Mouse (Mus musculus) heart, adult 2 months (tissue): ENCODE results near the gene Cops7a. TPM values are rescaled to one million over a fixed set of nuclear protein-coding genes. Genes with fewer than 3 reads are reported as not detected.

Experiments used
- DNase-seq, 2 experiments: peaks; one replicate each; pipeline ENCODE4 v3.0.0; 2021
- H3K27ac ChIP-seq: fragments of 200-600 bp; 2 replicates; pipeline ENCODE4 v1.8.1; 2022
- H3K27me3 ChIP-seq: fragments of 200-500 bp; 2 replicates; pipeline ENCODE4 v1.6.1; 2012; ENCODE audit warnings: mild to moderate bottlenecking, low read length, inconsistent platforms, mixed read lengths; ENCODE audit not compliant: control insufficient read depth, insufficient read depth
- H3K36me3 ChIP-seq: fragments of 200-500 bp; 2 replicates; pipeline ENCODE4 v1.6.1; 2012; ENCODE audit warnings: low read length, inconsistent platforms; ENCODE audit not compliant: control insufficient read depth, insufficient read depth
- H3K4me1 ChIP-seq: fragments of 200-500 bp; 2 replicates; pipeline ENCODE4 v1.6.1; 2011; ENCODE audit warnings: low read length; ENCODE audit not compliant: control insufficient read depth, insufficient read depth
- H3K4me3 ChIP-seq: fragments of 200-600 bp; 2 replicates; pipeline ENCODE4 v1.8.1; 2022
- H3K79me2 ChIP-seq: fragments of 200-500 bp; replicated peaks from 2 replicates; pipeline ENCODE4 v1.6.1; 2012; ENCODE audit warnings: mild to moderate bottlenecking, inconsistent platforms, low read length, moderate library complexity, mixed read lengths; ENCODE audit not compliant: control insufficient read depth, insufficient read depth
- H3K9ac ChIP-seq: fragments of 200-500 bp; 2 replicates; pipeline ENCODE4 v1.6.1; 2012; ENCODE audit warnings: low read depth, mild to moderate bottlenecking, control low read depth, inconsistent platforms, low read length, mixed read lengths
- CTCF ChIP-seq: fragments of 200-600 bp; IDR thresholded peaks from 2 replicates; pipeline ENCODE4 v1.8.1; 2022; ENCODE audit warnings: antibody characterized with exemption, mild to moderate bottlenecking, moderate library complexity
- EP300 ChIP-seq: fragments of 200-500 bp; IDR thresholded peaks from 2 replicates; pipeline ENCODE4 v1.6.1; 2011; ENCODE audit warnings: low read depth, low read length, control low read depth; ENCODE audit not compliant: insufficient read depth
- POLR2A ChIP-seq: fragments of 200-500 bp; IDR thresholded peaks from 2 replicates; pipeline ENCODE4 v1.6.1; 2011; ENCODE audit warnings: mild to moderate bottlenecking, low read depth, low read length, control low read depth; ENCODE audit not compliant: insufficient read depth
- WGBS: fragments of 180-500 bp; shearing (Covaris S2); methylation state at CpG from one replicate; pipeline ENCODE4 v1.1.7; 2018; 5-methylcytosine and 5-hydroxymethylcytosine counted together
- intact Hi-C: fragments of 180-260 bp; cut with DNase I; formaldehyde crosslinking; loops from one replicate; pipeline ENCODE4 v1.15.1; 2025
- long read RNA-seq: library from polyadenylated mRNA; stranded (forward); transcript quantifications from one replicate; pipeline ENCODE4 v2.0.0, GENCODE M21; 2021
- polyA plus RNA-seq: library from polyadenylated mRNA; depleted of rRNA; stranded (reverse); fragments of >200 nt; gene quantifications from 2 replicates; pipeline ENCODE4 v1.2.3, GENCODE M21; 2012; rRNA removed
- total RNA-seq, 2 experiments: library from RNA; stranded (reverse); gene quantifications; 2 replicates each; pipeline ENCODE4 v1.2.3; 2021

Gene Cops7a
- 10 to 100 TPM; 83.2 to 99.8 TPM for total RNA-seq
- polyA plus RNA-seq, result 208 and 238 TPM in 2 replicates
- long read RNA-seq, partial matches to known transcripts, result 21 of 115 reads
- long read RNA-seq, other reads (novel, unspliced or antisense), result 90 of 115 reads

GRCm38 (mm10) chr6:124965088-124965719 lies at the start of gene Cops7a:
TSS of gene Cops7a (minus strand) at chr6:124965538.
- Histone ChIP-seq H3K9ac (peak within 1 kb of the TSS; percentile 74), H3K27me3 (no peaks in the 10 kb centered on the region), H3K4me1 (0 out of 2 replicates have a peak, but pooled peaks cover 2% of the 10 kb centered on the region), H3K4me3 (peak within 1 kb of the TSS; percentile 69), H3K36me3 (no peaks in the 10 kb centered on the region), H3K79me2 (no peaks in the 10 kb centered on the region), H3K27ac (peak within 1 kb of the TSS; percentile 91)
- DNase-seq, result peak; percentile 98 to 99
- under 1% methylated on average over 68 of the region's 68 CpGs for WGBS
- TF ChIP-seq POLR2A (peak; percentile 88), EP300 (no peak), CTCF (peak; percentile 17; the same call in 1 of the 2 replicates)
- intact Hi-C loops, result loop anchor here (1.0 to 2.0 kb wide), 3 partner anchors 34 to 74 kb away; partner anchors contain the start of genes Ing4 and Mlf2

GRCm38 (mm10) chr6:125009181-125010073 lies 44.1 kb upstream of the Cops7a start:
- Histone ChIP-seq H3K36me3 (no peaks in the 10 kb centered on the region), H3K79me2 (no peaks in the 10 kb centered on the region; the same call in none of the 2 replicates), H3K9ac (peak overlapping the region; percentile 98), H3K4me1 (peaks cover 2% of the 10 kb centered on the region), H3K27me3 (no peaks in the 10 kb centered on the region), H3K4me3 (peak overlapping the region; percentile 90), H3K27ac (peak overlapping the region; percentile 98)
- TF ChIP-seq CTCF (no peak), POLR2A (peak; percentile 71; the same call in 1 of the 2 replicates)
- intact Hi-C loops, result loop anchor here (2.0 to 5.0 kb wide), 4 partner anchors 79 to 152 kb away; partner anchors contain the start of genes Mlf2 and P3h3
- DNase-seq, result peak; percentile 84 to 89
- WGBS, result under 1% methylated on average over 55 of the region's 78 CpGs

- no peak for DNase-seq
- H3K4me3 ChIP-seq, result peak within 1 kb of the TSS; percentile 90
- H3K9ac ChIP-seq, result peak within 1 kb of the TSS; percentile 98
- WGBS, result 0% methylated on average over 3 of the region's 3 CpGs
- peak within 1 kb of the TSS; percentile 98 for H3K27ac ChIP-seq
- TF ChIP-seq CTCF (no peak), EP300 (no peak), POLR2A (no peak)
- H3K27me3 ChIP-seq, result no peaks in the 10 kb centered on the region
- H3K4me1 ChIP-seq, result peaks cover 2% of the 10 kb centered on the region
- H3K36me3 ChIP-seq, result no peaks in the 10 kb centered on the region
- intact Hi-C loops, result loop anchor here (2.0 kb wide), 2 partner anchors 78 to 104 kb away; partner anchors contain the start of gene Mlf2
- no peaks in the 10 kb centered on the region; the same call in none of the 2 replicates for H3K79me2 ChIP-seq
Observed at GRCm38 (mm10) chr6:125009129-125009180, 43.6 kb upstream of the Cops7a start, which contains the start of gene Zfp384. TSS of gene Zfp384 (plus strand) at chr6:125009145.

- intact Hi-C loops, result loop anchor here (1.0 to 2.0 kb wide), 3 partner anchors 31 to 104 kb away; partner anchors contain the start of genes Ing4 and Mlf2
- WGBS, result under 1% methylated on average over 33 of the region's 34 CpGs
Observed at GRCm38 (mm10) chr6:125008586-125009128, 43.3 kb upstream of the Cops7a start.

GRCm38 (mm10) chr6:125008060-125008459 lies 42.7 kb upstream of the Cops7a start:
- no peak overlapping the region for H3K9ac ChIP-seq

More at GRCm38 (mm10) chr6:125008586-125009128, 43.3 kb upstream of the Cops7a start:
- peak; percentile 95 to 99 for DNase-seq
- peak overlapping the region; percentile 70 for H3K9ac ChIP-seq
- no peaks in the 10 kb centered on the region for H3K36me3 ChIP-seq
- no peaks in the 10 kb centered on the region; the same call in 1 of the 2 replicates for H3K27me3 ChIP-seq
- H3K79me2 ChIP-seq, result no peaks in the 10 kb centered on the region; the same call in none of the 2 replicates
- peaks cover 2% of the 10 kb centered on the region for H3K4me1 ChIP-seq
- H3K27ac ChIP-seq, result peak overlapping the region; percentile 98
- TF ChIP-seq POLR2A (peak; percentile 92), EP300 (peak; percentile 90), CTCF (no peak)
- H3K4me3 ChIP-seq, result peak overlapping the region; percentile 90

More at GRCm38 (mm10) chr6:125008060-125008459, 42.7 kb upstream of the Cops7a start:
- WGBS, result 41% methylated on average over 13 of the region's 13 CpGs
- H3K27ac ChIP-seq, result peak overlapping the region; percentile 92
- no peaks in the 10 kb centered on the region; the same call in 1 of the 2 replicates for H3K27me3 ChIP-seq
- H3K4me3 ChIP-seq, result peak overlapping the region; percentile 90
- intact Hi-C loops, result loop anchor here (1.0 to 2.0 kb wide), 3 partner anchors 31 to 103 kb away; partner anchors contain the start of genes Ing4 and Mlf2
- no peaks in the 10 kb centered on the region for H3K36me3 ChIP-seq
- H3K79me2 ChIP-seq, result no peaks in the 10 kb centered on the region; the same call in none of the 2 replicates
- no peak for TF ChIP-seq EP300
- peaks cover 2% of the 10 kb centered on the region for H3K4me1 ChIP-seq
- no peak for DNase-seq
